Mouse (Mus musculus) kidney, postnatal 14 days (tissue): ENCODE results near the gene Col5a3.
"Not testable (repeated sequence)": the region's sequence is repeated elsewhere in the genome, so short reads cannot be mapped to it uniquely, and the experiment has no call there.

Experiments used
- DNase-seq: peaks from one replicate; pipeline ENCODE4 v3.0.0; 2022; ENCODE audit warnings: mixed read lengths

Col5a3 gene

GRCm38 (mm10) chr9:20814521-20815272 lies at the start of gene Col5a3:
Gene Col5a3, minus strand, starts transcription at chr9:20815067.
- peak; percentile 67 for DNase-seq

- no peak for DNase-seq
These were observed 47.4 kb upstream of the Col5a3 start for GRCm38 (mm10) chr9:20862225-20862624.

GRCm38 (mm10) chr9:20861821-20862220 lies 47.0 kb upstream of the Col5a3 start:
- DNase-seq: no peak

GRCm38 (mm10) chr9:20859926-20860325 lies 45.1 kb upstream of the Col5a3 start:
- no peak for DNase-seq

- peak; percentile 68 for DNase-seq
These were observed 42.3 kb upstream of the Col5a3 start for GRCm38 (mm10) chr9:20857131-20857530.

- no peak for DNase-seq
These were observed 35.3 kb upstream of the Col5a3 start for GRCm38 (mm10) chr9:20850179-20850578.

- DNase-seq: peak; percentile 12
These were observed 27.8 kb upstream of the Col5a3 start for GRCm38 (mm10) chr9:20842670-20843069.

GRCm38 (mm10) chr9:20842211-20842610 lies 27.3 kb upstream of the Col5a3 start:
- DNase-seq: no peak

GRCm38 (mm10) chr9:20838931-20839330 lies 24.1 kb upstream of the Col5a3 start:
- no peak for DNase-seq

GRCm38 (mm10) chr9:20837184-20837947 lies 22.5 kb upstream of the Col5a3 start:
- DNase-seq: no peak

- DNase-seq: not testable (repeated sequence)
These were observed 20.6 kb upstream of the Col5a3 start for GRCm38 (mm10) chr9:20835431-20835954.

- no peak for DNase-seq
These were observed 20.0 kb upstream of the Col5a3 start for GRCm38 (mm10) chr9:20834881-20835280.

GRCm38 (mm10) chr9:20830901-20831643 lies 16.2 kb upstream of the Col5a3 start:
- DNase-seq: peak; percentile 96

GRCm38 (mm10) chr9:20828127-20828526 lies 13.3 kb upstream of the Col5a3 start:
- no peak for DNase-seq

- no peak for DNase-seq
These were observed 10.9 kb upstream of the Col5a3 start for GRCm38 (mm10) chr9:20825781-20826180.

GRCm38 (mm10) chr9:20822821-20823220 lies 8.0 kb upstream of the Col5a3 start:
- no peak for DNase-seq

GRCm38 (mm10) chr9:20820001-20820400 lies 5.1 kb upstream of the Col5a3 start:
- DNase-seq: no peak

- no peak for DNase-seq
These were observed 3.4 kb upstream of the Col5a3 start, which contains the start of gene Rdh8 for GRCm38 (mm10) chr9:20818236-20818635. Gene Rdh8, plus strand, starts transcription at chr9:20818503.

GRCm38 (mm10) chr9:20812537-20813271 lies 2.2 kb downstream of the Col5a3 start:
- DNase-seq: peak; percentile 41

GRCm38 (mm10) chr9:20810773-20811172 lies 4.1 kb downstream of the Col5a3 start:
- no peak for DNase-seq

- no peak for DNase-seq
These were observed 4.6 kb downstream of the Col5a3 start for GRCm38 (mm10) chr9:20810271-20810670.

- no peak for DNase-seq
These were observed 9.2 kb downstream of the Col5a3 start for GRCm38 (mm10) chr9:20805706-20806105.
